Mouse (Mus musculus) neutrophil, adult 5-6 weeks (primary cell): ENCODE data around the gene Dnah17. TPM values are rescaled to one million over a fixed set of nuclear protein-coding genes. Genes with fewer than 3 reads are reported as not detected.
A peak's percentile ranks its signal among the peaks of the same experiment; 100 is the strongest.

Experiments used
- ATAC-seq: fragments of 151-379, 151-347 bp; 2 replicates; pipeline ENCODE4 v1.8.0; 2017; ENCODE audit warnings: mild to moderate bottlenecking, moderate TSS enrichment; ENCODE audit not compliant: insufficient number of reproducible peaks, poor library complexity, low FRiP score, severe bottlenecking; ENCODE audit errors: extremely low read depth
- total RNA-seq: library from RNA; stranded (forward); fragments of 200-1000 nt; gene quantifications from 2 replicates; pipeline ENCODE4 v1.2.3, GENCODE M21; 2017

Dnah17 gene
- total RNA-seq, 1 experiment from 2014 or later = 1.3 TPM

DNA sequence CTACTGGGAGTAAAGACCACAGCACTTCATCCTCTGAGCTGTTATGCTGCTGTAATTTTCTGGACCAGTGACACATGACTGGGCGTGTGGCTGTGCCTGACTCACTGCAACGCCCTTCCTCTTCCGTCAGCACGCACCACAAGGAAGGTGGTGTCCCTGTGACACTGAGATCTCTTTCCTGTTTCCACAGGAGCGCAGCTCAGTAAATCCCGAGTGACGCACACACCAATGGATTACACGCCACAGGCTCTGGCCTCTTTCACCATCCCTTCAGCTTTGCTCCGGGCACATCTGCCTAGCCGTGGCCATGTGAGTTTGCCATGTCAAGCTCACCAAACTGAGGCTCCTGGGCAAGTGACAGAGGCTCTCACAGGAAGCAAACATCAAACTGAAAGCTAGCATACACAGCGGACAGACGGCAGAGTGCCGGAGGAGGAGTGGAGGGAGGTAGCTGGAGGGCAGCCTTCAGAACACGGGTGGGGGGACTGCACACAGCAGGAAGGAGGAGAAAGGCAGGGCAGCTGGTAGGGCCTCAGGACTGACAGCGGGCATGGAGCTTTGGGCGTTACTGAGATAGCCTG is 15.4 kb upstream of the Dnah17 start:
- ATAC-seq = peak; percentile 89

DNA sequence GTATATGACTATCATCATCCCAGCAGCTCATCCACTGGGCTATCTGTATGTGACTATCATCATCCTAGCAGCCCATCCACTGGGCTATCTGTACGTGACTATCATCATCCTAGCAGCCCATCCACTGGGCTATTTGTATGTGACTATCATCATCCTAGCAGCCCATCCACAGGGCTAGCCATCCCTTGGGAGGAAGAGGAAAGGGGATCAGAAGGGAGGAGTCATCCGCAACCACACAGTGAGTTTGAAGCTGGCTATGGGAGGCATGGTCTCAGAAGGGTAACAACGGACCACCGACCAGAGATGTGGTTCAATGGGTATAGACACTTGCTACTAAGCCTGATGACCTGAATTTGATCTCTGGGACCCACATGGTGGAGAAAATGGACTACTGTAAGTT is 14.7 kb upstream of the Dnah17 start:
- ATAC-seq = no peak

DNA sequence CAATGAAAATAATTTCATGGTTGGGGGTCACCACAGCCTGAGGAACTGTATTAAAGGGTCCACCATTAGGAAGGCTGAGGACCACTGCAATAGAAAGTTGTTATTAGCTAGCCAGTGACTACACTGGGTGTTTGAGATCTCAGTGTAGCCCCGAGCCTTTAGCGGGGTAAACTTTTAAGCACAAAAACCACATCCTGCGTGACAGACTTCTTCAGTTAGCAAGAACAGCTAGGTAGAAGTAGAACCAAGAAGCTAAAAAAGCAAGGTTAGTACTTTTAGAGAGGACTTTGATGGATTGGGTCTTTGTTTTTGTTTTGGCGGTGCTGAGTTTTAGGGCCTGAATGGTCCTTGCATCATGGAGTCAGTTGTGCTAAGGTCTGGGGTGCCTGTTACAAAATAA is 13.3 kb upstream of the Dnah17 start:
- ATAC-seq = no peak

DNA sequence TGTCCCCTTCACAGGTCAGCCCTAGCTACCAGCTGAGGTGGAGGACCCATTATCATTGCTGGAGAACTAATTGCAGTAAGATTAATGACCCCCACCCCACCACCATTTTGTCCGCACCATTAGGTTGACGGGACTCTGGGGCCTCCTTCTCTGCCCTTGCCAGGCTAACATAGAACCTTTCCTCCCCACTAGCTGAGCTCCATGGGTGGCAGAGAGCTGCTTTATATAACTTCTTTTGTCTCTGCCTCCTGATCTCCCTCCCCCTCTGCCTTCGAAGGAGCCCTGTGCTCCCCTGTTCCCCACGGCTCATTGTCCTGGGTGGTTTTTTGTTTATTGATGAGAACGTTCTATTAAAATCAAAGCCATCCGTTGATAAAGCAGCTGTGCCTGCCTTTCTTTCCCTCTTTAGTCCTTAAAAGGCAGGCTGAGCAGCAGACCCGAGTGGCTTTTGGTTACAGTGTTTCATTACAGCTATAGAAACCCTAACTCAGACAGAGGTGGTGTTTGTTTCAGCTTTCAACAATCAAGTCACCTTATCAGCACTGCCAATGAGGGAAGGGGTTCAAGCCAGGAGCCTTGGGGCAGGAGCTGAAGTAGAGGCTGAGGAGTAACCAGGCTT is 12.2 kb upstream of the Dnah17 start:
- ATAC-seq = no peak

DNA sequence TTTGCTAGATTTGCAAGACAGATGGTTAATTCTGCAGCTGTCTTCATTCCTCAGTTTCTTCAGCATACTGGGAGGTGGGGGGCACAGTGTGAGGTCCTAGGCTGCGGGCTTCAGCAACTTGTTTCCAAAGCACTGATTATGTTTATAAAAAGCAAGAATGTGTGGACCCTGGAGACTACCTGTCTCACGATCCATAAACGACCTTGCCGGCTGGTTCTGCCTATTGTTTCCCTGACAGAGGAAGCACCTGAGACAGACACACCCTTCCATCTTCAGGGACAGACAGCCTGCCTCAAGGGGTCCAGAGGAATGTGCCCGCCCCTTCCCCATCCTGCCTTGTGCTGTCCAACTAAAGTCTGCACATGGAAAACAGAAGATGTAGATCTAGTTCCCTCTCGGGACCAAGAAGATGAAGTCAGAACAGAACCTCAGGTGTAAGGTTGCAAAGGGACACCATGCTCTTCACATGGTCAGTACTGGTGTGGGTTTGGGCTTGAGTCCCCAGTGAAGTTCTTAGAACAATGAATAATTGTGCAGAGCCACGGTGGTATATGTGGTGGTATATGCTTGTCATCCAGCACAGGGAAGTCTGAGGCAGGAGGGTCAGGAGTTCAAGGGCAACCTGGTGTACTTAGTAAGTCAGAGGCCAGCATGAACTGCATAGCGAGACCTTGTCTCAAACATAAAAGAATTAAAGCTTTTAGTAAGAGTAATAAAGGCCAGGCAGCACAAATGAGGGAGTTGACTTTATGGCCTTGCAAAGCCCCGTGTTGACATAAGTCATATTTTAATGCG is 10.5 kb upstream of the Dnah17 start:
- ATAC-seq = no peak

DNA sequence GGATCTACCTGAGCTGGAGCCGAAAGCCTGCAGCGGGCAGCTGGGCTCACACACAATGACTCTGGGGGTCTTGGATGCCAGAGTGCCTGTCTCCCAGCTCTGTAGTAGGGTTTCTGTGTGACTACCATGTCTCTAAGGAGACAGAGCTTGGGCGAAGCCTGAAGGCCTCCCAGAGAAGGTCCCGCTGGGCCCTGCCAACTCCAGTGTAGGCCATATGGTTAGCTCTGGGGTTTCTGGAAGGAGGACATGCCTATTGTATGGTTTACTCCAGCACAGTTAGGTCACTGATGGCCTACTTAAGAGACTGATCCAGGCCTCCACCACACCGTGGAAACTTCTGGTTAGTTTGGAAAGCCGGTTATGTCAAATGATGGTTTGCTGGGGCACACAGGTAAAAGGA is 7.9 kb upstream of the Dnah17 start:
- no peak for ATAC-seq

DNA sequence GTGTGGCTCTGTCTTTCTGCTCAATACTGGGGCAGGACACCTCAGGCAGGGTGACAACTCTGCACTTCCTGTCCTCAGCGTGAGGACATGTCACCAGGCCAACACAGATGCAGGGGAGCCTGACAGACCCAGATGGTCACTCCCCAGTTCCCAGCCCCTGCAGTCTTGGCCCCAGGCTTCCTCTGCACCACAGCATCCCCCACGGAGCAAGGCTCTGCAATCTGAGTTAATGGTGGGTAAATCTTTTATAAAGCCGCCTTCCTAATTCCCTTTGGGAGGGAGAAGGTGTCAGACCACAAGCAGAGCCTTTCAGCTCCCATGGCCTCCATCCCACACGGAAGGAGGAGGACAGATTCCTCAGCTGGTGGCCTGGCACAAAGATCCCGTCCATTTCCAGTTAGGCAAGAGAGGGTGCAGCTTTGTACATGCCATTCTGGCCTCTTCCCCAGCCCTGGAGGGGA is 5.8 kb upstream of the Dnah17 start:
- ATAC-seq = no peak

DNA sequence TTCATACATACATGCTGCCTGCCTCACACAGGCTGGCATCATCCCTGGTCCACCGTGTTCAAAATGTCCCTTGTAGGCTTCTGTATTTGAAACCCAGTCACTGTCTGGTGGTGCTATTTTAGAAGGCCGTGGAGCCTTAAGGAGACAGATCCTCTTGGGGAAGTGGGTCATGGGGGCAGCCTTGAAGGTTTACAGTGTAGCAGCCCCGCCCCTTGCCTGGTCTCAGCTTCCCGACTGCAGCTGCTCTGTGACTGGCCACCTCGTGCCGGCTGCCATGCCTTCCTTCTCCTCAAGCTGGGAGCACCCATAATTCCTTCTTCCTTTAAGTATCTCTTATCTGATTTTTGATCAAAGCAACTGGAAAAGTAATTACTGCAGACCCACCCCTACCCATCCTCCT is 4.8 kb upstream of the Dnah17 start:
- ATAC-seq = no peak

DNA sequence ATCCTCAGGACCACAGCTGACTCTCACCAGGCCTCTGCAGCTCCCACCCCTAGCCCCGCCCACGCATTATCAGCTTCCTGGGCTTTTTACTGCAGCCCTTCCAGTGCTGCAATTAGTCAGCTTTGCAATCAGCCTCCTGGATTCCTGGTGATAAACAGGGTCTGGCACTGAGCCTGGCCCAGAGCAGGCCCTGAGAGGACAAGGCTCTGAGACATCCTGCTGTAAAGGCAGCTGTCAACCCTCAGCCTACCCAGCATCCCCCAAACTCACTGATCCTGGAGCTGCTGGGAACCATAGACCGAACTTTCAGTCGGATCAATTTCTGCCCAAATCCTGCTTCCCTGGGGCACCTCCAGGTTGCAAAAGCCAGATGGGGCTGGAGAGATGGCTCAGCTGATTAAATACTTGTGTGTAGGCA is 3.3 kb upstream of the Dnah17 start:
- no peak for ATAC-seq

DNA sequence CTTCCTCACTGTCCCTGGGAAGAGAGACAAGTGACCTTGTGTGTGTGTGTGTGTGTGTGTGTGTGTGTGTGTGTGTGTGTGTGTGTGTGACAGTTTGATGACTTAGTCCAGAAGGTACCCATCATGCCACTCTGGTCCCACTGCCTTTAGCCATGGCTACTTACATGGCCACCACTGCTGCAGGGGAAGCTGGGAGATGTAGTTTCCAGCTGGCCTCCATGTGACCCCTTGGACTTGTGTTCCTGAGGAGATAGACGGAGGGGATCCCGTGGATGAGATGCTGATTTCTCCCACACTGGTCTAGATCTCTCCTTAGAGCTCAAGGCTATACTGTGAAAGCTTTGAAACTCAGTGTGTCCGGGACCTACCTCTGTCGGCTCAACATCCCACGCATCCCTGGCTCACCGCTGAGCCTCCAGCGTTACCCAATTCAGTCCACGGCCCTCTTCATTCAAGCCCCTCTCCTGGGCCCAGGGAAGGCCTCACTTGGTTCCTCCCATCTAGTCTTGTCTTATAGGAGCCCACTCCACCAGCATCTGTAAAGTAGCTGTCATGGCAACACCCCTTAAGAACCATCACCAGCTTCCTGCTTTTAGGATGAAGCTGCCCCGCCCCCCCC is 2.8 kb upstream of the Dnah17 start:
- no peak for ATAC-seq

DNA sequence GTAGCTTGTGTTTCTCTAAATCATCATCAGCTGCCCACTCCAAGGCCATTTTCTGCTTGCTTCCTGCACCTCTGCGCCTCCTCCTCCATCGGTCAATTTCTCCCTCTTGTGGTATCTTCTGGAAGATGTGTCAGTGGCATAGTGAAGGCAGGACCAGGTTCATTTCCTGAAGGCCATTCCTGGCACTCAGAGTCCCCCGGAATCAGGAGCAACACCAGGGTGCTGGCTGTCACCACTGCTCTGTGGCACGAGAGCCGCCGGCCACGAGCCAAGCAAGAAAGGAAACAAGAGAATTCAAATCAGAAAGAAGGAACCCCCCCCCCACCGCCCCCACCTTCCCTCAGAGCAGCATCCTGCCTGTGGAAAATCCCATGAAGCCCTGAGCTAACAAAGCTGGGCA is 1.7 kb upstream of the Dnah17 start:
- ATAC-seq = no peak

DNA sequence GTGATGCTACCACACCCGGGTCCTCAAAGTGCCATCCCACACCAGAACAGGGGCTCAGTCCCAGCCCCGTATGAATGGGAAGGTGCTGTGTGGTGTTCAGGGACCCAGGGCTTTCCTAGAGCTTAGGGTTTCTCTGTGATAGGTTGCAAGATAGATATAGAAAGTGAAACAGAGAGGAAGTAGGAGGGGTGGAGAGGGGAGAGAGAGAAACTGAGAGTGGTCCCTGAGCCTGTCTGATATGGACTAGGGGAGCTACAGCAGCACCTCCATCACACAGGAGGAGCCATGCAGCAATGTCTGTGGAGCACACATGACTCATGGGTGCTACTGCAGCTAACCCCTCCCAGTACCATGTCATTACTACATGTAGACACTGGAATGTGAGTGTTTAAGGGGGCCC is 622 bp downstream of the Dnah17 start:
- peak; percentile 53 for ATAC-seq

DNA sequence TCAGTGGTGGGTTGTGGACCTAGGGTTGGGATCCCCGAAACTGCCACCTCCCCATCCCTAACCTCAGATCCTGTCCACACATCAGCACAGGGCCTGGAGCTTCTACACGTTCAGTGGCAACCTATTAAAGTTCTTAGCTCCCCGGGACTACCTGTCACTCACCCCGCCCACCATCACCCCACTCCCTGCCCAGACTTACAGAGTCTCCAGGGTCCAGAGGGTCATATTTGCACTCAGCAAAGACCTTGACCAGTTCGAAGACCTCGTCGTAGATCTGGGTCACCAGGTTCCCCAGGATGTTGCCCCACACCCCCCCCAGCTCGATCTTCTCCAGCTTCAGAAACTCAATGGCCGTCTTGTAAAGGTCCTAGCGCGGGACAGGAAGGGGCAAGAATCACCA is 8.8 kb downstream of the Dnah17 start:
- ATAC-seq = no peak

DNA sequence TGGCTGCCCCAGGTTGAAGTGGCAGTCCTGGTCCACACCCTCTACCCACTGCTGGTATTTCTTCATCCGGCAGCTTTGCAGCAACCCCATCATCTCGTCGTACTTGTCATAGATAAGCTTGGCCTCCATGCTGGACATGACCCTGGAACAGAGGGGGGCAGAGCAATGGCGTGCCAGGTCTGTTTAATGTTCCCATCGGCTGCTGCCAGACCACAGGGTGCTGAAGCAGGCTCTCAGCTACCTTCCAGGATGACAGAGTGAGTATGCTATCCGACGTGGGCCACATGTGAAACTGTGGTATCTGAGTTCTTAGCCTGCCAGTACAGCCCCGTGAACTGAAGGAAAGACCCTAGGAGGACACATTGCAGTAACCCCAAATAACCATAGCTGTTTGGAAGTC is 11.7 kb downstream of the Dnah17 start:
- no peak for ATAC-seq

DNA sequence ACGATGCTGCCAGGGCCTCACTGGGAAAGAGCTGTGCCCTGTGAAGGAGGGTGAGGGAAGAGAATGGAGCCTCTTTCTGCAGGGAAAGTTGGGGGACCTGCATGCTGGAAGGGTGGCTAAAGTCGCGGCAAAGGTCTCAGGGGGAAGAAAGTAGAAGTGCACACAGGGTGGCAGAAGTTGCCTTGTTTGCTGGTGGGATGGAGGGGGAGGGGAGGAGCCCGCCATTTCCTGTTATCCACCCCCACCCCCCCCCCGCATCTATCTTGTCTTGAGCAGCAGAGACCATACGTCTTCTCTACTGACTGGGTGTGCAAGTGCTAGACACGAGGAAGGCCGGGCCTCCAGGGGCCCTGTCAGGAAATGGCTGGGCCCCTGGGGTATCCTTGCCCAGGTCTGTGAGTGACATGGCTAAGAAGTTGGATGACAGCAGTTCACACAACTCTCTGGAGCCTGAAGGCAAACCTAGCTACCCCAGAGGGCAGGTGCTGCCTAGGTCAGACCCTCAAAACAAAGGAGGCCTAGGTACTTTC is 15.8 kb downstream of the Dnah17 start:
- peak; percentile 8 for ATAC-seq

DNA sequence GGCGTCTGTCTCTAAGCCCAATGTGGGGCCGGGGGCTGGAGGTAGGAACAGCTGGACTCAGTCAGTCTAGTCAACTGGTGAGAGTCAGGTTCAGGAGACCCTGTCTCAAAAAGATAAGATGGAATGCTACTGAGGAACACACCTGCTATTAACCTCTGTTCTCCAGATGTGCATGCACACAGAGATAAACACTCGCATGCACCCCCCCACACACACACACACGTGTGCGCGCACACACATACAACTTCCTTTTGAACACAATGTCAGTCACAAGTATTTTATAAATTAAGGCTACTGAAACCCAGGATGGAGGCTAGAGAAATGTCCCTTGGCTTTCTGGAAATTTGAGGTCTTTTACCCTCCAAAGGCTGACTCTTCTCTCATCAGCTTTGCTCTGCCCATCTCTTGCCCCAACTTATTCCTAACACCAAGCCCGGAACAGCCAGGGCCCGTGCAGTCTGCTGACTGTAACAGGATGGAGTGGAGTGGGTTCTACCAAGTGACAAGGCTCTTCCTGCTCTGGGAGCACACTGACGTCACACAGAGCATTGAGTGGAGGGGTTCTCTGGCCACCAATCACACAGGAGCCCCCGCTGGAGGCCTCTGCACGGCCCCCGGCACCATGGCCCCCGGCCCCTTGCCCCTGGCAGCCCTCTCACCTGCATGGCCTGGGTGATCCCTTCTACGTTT is 16.8 kb downstream of the Dnah17 start:
- no peak for ATAC-seq

DNA sequence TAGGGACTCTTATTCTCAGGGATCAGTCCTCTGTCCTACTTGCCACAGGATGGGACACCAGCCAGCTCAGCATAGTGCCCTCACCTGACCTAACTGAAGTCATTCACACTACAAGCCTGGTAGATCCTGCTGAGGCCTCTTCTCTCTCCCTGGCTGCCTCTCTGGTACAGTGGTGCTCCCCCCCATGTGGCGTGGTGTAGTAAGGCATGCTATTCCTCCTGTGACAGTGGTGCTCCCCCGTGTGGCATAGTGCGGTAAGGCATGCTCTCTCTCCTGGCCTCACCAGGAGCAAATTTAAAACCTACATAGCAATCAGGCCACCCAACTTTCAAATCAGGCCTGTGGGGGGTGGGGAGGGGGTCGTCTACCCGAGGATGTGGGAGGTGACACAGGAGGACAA is 26.4 kb downstream of the Dnah17 start:
- ATAC-seq = peak; percentile 85

DNA sequence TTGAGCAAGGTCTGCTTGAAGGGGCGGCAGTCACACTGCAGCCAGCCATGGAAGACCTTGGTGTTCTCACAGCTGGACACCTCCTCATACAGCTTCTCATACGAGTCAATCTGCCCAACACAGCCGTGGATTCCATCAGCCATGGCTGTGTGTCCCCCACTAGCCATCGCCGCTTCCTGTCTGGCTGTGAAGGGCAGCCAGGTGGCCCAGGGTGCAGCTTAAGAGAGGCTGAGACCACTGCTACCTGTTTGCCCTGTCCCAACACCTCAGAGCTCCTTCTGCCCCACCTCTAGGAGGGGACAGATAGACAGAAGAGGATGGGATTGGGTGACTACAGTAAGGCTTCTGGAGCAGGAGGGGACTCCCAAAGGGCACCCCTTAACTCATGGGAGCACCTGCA is 27.1 kb downstream of the Dnah17 start:
- no peak for ATAC-seq

DNA sequence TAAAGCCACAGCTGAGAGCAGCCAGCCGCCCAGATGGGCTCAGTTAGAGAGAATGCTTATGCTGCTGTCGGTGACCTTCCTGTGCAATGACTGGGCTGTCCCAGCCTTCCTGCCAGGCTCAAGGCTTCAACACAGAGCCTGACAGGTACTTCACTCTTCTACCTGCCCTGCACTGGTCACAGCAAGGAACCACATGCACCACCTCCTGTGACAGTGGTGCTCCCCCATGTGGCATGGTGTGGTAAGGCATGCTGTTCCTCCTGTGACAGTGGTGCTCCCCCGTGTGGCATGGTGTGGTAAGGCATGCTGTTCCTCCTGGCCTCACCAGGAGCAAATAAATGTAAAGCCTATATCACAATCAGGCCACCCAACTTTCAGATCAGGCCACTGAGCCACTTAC is 27.6 kb downstream of the Dnah17 start:
- peak; percentile 91 for ATAC-seq
